Mouse (Mus musculus): ENCODE data around the gene Rpl23.

Rpl23 gene

GRCm38 (mm10) chr11:97779968-97780701 lies 2.1 kb downstream of the Rpl23 start:
- in situ Hi-C loops (cut with MboI; ENCODE audit: low pct_unique_long_range_greater_than_20kb in 1 of 2, low sequenced_read_pairs in 2 of 2, unreplicated experiment in 1 of 2): no loop called here

GRCm38 (mm10) chr11:97778918-97779317 lies 3.3 kb downstream of the Rpl23 start:
- in situ Hi-C loops (cut with MboI; ENCODE audit: low pct_unique_long_range_greater_than_20kb in 1 of 2, low sequenced_read_pairs in 2 of 2, unreplicated experiment in 1 of 2): no loop called here

- in situ Hi-C loops (cut with MboI; ENCODE audit: low pct_unique_long_range_greater_than_20kb in 1 of 2, low sequenced_read_pairs in 2 of 2, unreplicated experiment in 1 of 2): no loop called here
Measured at GRCm38 (mm10) chr11:97777129-97777529, 5.1 kb downstream of the Rpl23 start.

- in situ Hi-C loops (cut with MboI; ENCODE audit: low pct_unique_long_range_greater_than_20kb in 1 of 2, low sequenced_read_pairs in 2 of 2, unreplicated experiment in 1 of 2): no loop called here
Measured at GRCm38 (mm10) chr11:97776497-97777128, 5.6 kb downstream of the Rpl23 start.

GRCm38 (mm10) chr11:97775808-97776496 lies 6.3 kb downstream of the Rpl23 start, which contains the start of gene 1700001P01Rik:
Gene 1700001P01Rik, minus strand, starts transcription at chr11:97775918.
- in situ Hi-C loops (cut with MboI; ENCODE audit: low pct_unique_long_range_greater_than_20kb in 1 of 2, low sequenced_read_pairs in 2 of 2, unreplicated experiment in 1 of 2): no loop called here

- in situ Hi-C loops (cut with MboI; ENCODE audit: low pct_unique_long_range_greater_than_20kb in 1 of 2, low sequenced_read_pairs in 2 of 2, unreplicated experiment in 1 of 2): no loop called here
Measured at GRCm38 (mm10) chr11:97775186-97775585, 7.1 kb downstream of the Rpl23 start.

GRCm38 (mm10) chr11:97771410-97771809 lies 10.8 kb downstream of the Rpl23 start:
- in situ Hi-C loops (cut with MboI; ENCODE audit: low pct_unique_long_range_greater_than_20kb in 1 of 2, low sequenced_read_pairs in 2 of 2, unreplicated experiment in 1 of 2): no loop called here

GRCm38 (mm10) chr11:97769704-97770103 lies 12.5 kb downstream of the Rpl23 start:
- in situ Hi-C loops (cut with MboI; ENCODE audit: low pct_unique_long_range_greater_than_20kb in 1 of 2, low sequenced_read_pairs in 2 of 2, unreplicated experiment in 1 of 2): no loop called here

- in situ Hi-C loops (cut with MboI; ENCODE audit: low pct_unique_long_range_greater_than_20kb in 1 of 2, low sequenced_read_pairs in 2 of 2, unreplicated experiment in 1 of 2): no loop called here
Measured at GRCm38 (mm10) chr11:97766154-97766881, 15.9 kb downstream of the Rpl23 start, which contains the start of gene Cwc25. Gene Cwc25, minus strand, starts transcription at chr11:97766556.

- in situ Hi-C loops (cut with MboI; ENCODE audit: low pct_unique_long_range_greater_than_20kb in 1 of 2, low sequenced_read_pairs in 2 of 2, unreplicated experiment in 1 of 2): no loop called here
Measured at GRCm38 (mm10) chr11:97761638-97762037, 20.6 kb downstream of the Rpl23 start.

- in situ Hi-C loops (cut with MboI; ENCODE audit: low pct_unique_long_range_greater_than_20kb in 1 of 2, low sequenced_read_pairs in 2 of 2, unreplicated experiment in 1 of 2): no loop called here
Measured at GRCm38 (mm10) chr11:97758942-97759341, 23.3 kb downstream of the Rpl23 start.

- in situ Hi-C loops (cut with MboI; ENCODE audit: low pct_unique_long_range_greater_than_20kb in 1 of 2, low sequenced_read_pairs in 2 of 2, unreplicated experiment in 1 of 2): no loop called here
Measured at GRCm38 (mm10) chr11:97758125-97758524, 24.1 kb downstream of the Rpl23 start.

- in situ Hi-C loops (cut with MboI; ENCODE audit: low pct_unique_long_range_greater_than_20kb in 1 of 2, low sequenced_read_pairs in 2 of 2, unreplicated experiment in 1 of 2): no loop called here
Measured at GRCm38 (mm10) chr11:97753277-97753676, 29.0 kb downstream of the Rpl23 start.

- in situ Hi-C loops (cut with MboI; ENCODE audit: low pct_unique_long_range_greater_than_20kb in 1 of 2, low sequenced_read_pairs in 2 of 2, unreplicated experiment in 1 of 2): no loop called here
Measured at GRCm38 (mm10) chr11:97748496-97748895, 33.7 kb downstream of the Rpl23 start.

GRCm38 (mm10) chr11:97747773-97748172 lies 34.5 kb downstream of the Rpl23 start:
- in situ Hi-C loops (cut with MboI; ENCODE audit: low pct_unique_long_range_greater_than_20kb in 1 of 2, low sequenced_read_pairs in 2 of 2, unreplicated experiment in 1 of 2): no loop called here

GRCm38 (mm10) chr11:97745331-97745721 lies 36.9 kb downstream of the Rpl23 start:
- in situ Hi-C loops (cut with MboI; ENCODE audit: low pct_unique_long_range_greater_than_20kb in 1 of 2, low sequenced_read_pairs in 2 of 2, unreplicated experiment in 1 of 2): no loop called here

- in situ Hi-C loops (cut with MboI; ENCODE audit: low pct_unique_long_range_greater_than_20kb in 1 of 2, low sequenced_read_pairs in 2 of 2, unreplicated experiment in 1 of 2): no loop called here
Measured at GRCm38 (mm10) chr11:97744718-97745330, 37.4 kb downstream of the Rpl23 start.

- in situ Hi-C loops (cut with MboI; ENCODE audit: low pct_unique_long_range_greater_than_20kb in 1 of 2, low sequenced_read_pairs in 2 of 2, unreplicated experiment in 1 of 2): no loop called here
Measured at GRCm38 (mm10) chr11:97744063-97744717, 38.0 kb downstream of the Rpl23 start, which contains the start of gene Pip4k2b. Gene Pip4k2b, minus strand, starts transcription at chr11:97744704.

Measured in mouse embryonic stem cell (cell line).